Mouse (Mus musculus) heart, postnatal 25 days (tissue): ENCODE measurements around the gene Cntnap5c. TPM values are rescaled to one million over a fixed set of nuclear protein-coding genes. Genes with fewer than 3 reads are reported as not detected.
"Not testable (repeated sequence)": the region's sequence is repeated elsewhere in the genome, so short reads cannot be mapped to it uniquely, and the experiment has no call there.

Experiments
- DNase-seq: peaks from one replicate; pipeline ENCODE4 v3.0.0; 2022; ENCODE audit warnings: low spot score
- intact Hi-C: fragments of 180-260 bp; cut with DNase I; formaldehyde crosslinking; loops from one replicate; pipeline ENCODE4 v1.15.1; 2025
- total RNA-seq, 2 experiments: library from RNA; stranded (reverse); gene quantifications; 2 replicates each; pipeline ENCODE4 v1.2.3; 2021

The Cntnap5c gene
- not detected for total RNA-seq

DNA sequence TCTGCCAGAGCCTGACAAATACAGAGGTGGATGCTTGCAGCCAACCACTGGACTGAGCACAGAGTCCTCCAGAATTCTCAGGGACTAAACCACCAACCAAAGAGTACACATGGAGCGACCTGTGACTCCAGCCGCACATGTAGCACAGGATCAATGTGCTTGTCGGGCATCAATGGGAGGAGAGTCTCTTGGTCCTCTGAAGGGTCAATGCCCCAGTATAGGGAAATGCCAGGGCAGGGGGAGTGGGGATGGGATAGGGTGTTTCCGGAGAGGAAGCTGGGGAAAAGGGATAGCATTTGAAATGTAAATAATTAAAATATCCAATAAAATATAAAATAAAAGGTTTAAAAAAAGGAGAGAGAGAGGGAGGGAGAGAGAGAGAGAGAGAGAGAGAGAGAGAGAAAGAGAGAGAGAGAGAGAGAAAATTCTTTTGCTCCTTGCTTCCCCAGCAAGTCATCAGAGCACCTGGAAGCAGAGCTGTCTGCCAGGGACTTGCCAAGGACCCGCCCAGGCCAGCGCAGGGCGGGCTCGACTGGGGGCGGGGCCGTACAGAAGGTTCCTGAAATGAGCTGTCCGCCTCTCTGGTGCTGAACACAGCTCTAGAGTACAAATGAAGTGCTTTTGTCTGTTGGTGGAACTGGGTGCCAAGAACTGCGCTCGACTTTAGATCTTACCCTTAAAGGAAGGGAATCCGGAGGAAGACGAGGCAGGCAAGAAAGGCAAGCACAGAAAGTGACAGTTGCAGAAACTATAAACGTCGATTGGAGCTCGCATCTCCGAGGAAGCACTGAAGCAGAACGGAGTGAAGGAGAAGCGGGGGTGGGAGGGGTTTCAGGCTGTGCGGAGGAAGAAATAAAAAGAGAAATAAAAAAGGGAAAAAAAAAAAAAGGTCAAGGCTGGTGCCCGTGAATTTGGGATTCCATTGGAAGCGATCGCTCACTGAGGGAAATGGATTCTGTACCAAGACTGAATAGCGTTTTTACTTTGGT lies at the start of gene Cntnap5c:
TSS of gene Cntnap5c (plus strand) at position 949 of the 989 bp plus-strand sequence.
- DNase-seq, result no peak
- intact Hi-C loops, result no loop called here

DNA sequence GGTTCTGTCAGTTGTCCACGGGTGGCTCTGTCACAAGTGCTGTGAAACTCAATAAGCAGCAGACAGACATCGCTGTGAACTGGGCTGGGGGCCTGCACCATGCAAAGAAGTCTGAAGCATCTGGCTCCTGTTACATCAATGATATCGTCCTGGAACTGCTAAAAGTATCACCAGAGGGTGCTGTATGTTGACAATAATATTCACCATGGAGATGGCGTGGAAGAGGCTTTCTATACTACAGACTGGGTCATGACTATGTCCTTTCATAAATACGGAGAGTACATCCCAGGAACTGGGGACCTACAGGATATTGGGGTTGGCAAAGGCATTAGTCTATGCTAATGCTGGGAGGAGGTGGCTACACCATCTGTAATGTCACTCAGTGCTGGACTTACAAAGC lies 27.3 kb upstream of the Cntnap5c start, which contains the start of gene Gm21834:
TSS of gene Gm21834 (minus strand) at position 101 of the 400 bp plus-strand sequence.
- DNase-seq, result no peak
- intact Hi-C loops, result no loop called here

DNA sequence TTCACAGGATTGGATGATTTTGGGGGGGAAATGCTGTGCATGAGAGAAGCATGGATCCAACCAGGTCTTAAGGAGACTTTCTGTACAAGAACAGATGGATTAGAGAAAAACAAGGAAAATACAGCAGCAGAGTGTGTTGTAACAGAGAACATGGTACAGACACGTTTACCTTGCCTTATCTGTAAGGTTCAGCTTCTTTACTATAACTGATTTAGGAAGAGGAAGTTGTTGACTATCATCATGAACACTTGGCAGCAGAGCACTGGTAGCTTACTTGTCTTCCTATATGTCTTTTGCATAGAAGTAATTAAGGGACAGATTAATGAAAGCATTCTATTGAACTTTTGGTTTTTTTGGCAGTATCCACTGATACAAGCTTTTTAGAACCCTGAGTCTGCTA lies 11.3 kb upstream of the Cntnap5c start:
- intact Hi-C loops, result no loop called here
- DNase-seq, result no peak

DNA sequence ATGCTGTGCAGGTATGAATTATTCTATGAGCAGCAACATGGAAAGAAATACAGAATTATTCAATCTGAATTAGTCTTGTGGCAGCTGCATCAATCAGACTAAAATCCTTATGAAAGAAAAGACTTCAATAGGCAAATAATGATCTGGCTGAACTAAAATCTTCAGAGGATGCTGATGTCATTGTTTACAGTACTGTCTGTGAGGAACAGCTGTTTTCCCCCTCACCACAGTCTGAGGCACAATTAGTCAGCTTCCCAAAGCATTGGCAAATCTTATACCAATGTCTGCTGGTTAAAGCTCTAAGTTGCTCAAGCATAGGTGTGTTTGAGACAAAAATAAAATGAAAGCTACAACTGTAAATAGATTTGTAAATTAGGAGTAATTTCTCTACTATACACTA lies 2.1 kb upstream of the Cntnap5c start:
- DNase-seq, result no peak
- intact Hi-C loops, result no loop called here

DNA sequence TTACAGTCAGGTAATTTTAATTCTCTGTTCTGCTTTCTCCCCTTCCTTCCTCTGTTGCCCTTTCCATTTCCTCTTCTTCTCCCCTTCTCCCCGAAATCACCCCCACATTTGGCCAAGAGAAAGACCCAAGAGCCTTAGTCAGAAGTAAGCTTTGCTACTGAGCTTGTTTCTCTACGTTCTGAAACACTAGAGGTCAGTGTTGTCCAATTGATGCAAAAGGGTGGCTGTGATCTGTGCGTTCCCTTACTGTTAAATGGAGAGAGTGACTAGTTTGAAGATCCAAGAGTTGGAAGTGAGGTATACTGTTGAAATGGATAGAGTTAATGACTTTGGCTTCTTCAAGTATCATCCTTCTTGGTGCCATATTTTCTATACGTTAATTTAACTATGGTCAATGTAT lies 1.5 kb downstream of the Cntnap5c start:
- intact Hi-C loops, result no loop called here

DNA sequence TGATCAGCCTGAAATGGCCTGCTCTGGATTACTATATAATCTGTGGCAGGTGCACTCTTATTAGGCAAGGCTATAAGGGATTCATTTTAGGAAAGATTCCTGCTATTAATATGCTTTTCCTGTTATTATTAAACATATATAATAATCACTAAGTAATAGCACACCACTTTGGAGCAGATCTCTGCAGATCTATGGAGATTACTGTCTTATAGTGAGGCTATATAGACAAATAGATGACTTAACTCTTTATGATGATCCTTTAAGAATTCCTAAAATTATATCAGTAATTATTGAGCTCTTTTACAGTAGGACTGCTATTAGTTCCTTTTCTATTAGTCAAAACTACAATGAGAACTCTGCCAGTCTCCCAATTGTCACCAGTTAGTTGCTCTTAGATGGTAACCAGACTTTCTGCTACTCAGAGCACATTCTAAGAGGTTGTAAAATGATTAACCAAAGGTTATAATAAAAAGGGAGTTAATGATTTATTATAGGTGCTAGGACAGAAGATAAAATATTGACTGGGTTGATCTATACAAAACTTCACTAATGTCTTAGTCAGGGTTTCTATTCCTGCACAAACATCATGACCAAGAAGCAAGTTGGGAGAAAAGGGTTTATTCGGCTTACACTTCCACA lies 18.9 kb downstream of the Cntnap5c start:
- intact Hi-C loops, result no loop called here

More for the DNA sequence above, 1.5 kb downstream of the Cntnap5c start:
- no peak for DNase-seq

DNA sequence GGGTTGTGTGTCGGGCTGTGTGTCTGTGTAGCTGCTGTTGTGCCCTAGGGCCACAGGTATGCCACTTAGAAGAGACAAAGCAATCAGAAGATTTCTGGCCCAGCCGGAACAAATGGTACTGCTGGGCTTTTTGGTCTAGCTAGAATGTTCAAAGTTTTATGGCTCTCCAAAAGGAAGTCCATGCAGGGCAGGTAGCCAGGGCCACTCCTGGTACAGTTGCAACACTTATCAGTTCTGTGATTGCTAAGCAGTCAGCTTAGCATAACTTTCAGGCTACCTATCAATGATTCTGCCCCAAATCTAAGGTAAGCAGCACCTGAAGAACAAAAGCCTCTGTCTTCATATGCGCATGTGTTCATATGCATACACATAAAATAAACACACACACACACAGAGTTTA lies 26.0 kb downstream of the Cntnap5c start:
- intact Hi-C loops, result no loop called here
- DNase-seq, result no peak

More for the DNA sequence above, 18.9 kb downstream of the Cntnap5c start:
- DNase-seq, result no peak

DNA sequence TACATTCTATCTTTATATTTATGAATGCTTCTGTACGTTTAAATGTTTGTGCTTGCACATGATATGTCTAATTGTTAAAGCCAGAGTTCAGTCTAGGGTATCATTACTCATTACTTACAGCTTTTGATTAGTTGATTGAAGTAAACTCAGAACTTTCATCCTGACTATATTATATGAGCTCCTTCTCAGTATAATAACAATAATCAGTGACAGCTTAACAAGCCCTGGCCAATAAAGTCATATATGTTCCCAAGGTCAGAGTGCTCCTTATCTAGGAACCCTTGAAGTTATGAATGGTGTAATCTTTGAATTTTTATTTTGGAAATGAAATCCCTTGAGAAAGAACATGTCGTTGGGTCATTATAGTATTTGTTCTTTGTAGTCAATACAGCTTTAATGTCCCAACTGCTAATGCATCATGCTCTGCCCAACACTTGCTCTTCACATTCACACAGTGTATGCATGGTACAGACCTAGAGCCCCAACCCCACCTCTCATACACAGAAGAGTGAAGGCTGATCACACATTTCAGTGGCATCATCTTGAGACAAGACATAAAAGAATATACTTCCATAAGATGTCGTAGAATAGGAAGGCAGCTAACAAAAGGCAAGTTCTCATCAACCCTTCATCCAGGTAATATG lies 27.4 kb downstream of the Cntnap5c start:
- DNase-seq, result no peak
- intact Hi-C loops, result no loop called here

DNA sequence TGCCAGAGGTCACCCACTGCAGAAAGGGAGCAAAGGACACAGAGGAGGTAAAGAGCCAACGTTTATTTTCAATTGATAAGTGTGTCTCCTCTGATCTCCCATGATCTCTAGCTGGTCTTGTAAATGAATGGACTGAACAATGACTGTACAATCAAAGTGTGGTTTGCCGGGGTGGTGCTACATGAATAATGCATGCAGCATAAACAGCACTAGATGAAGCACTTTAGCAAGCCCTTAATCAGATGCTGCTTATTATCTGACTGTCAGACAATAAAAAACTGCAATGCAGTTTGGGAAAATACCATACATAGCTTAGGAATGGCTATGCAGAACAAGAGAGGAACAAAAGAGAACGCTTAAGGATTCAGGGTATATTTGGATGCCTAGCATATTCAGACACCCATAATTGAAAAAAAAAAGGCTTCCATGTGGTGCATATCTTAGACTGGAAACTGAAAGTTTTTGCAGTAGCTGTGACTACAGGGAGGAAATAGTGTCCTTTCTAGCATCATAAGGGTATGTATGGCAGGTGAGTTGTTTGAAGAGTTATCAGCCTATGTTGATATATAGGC lies 30.1 kb downstream of the Cntnap5c start:
- DNase-seq, result no peak
- intact Hi-C loops, result no loop called here

DNA sequence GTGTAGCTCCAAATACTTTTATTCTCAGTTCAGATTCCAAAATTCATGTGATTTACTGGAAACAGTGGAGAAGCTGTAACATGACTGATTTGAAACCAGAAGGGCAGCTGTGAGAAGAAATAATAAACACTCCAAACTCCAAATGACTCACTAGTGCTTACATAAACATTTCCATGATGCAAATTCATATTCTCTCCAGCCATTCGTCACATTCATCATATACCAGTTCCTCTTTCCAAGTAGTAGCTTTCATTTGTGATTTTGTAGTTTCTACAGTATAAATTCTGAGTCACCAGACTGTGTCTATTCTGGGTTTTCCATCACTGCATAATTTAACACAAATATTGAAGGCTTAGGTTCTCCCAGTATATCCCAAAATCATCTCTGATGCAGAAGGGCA lies 31.8 kb downstream of the Cntnap5c start:
- intact Hi-C loops, result no loop called here
- no peak for DNase-seq

DNA sequence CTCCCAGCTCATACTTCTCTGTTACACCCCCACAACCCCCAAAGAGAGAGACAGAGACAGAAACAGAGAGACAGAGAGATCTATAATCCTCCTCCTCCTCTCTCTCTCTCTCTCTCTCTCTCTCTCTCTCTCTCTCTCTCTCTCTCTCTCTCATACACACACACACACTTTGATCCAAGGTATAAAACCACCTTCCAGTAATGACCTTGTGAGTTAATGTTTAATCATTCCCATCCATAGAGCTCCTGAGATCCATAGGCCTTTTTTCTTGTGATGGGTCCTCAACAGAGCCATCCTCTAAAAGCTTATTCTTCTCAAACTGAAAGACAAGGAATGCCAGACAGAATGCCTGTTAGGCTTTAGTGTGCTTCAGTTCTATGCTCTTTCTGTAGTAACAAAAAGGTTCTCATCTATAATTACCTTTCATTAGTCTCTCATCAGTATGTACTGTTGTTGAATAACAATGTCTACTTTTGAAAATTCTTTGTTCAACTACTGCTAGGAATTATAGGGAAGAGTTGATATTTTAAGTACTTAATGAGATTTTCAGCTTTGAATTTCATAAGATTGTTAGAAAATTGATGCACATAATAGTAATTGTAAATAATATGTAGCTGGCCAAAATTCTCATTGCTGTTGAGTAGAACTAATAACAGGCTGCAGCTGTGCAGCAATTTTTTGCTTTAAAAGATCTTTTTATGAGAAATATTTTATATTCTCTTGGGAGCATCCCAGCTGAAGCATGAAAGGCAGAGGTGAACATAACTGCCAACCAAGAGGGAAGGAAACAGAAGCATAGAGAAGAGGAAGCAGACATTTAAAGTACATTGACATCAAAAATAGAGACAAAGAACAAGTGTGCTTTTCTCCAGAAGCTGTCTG lies 68.0 kb downstream of the Cntnap5c start:
- intact Hi-C loops, result no loop called here

DNA sequence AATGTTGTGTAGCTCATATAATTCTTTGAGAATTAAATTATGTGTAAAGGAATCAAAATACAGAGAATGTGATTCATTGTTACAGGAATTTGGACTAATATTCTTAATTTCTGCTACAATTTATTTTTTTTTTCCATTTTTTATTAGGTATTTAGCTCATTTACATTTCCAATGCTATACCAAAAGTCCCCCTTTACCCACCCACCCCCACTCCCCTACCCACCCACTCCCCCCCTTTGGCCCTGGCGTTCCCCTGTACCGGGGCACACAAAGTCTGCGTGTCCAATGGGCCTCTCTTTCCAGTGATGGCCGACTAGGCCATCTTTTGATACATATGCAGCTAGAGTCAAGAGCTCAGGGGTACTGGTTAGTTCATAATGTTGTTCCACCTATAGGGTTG lies 86.4 kb downstream of the Cntnap5c start:
- intact Hi-C loops, DNase-seq: not testable (repeated sequence)

More for the DNA sequence above, 68.0 kb downstream of the Cntnap5c start:
- DNase-seq, result no peak

DNA sequence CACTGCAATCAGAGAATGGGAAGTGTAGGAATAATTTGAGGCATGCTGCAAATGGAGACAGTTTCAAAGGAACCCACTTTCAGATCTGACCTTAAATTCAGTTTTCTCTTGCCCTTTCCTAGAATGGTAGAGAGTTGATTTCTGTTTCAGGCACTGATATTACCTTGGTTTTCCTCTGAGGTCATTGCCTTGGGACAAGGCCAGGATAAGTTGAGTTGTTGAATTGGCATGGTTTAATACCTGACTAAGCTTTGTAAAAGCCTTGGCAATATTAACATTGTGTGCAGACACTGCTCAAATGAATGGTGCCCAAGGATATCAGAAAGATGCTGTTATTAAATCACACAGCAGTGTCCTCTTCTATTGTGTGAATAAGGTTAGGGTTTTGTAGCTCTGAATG lies 96.6 kb downstream of the Cntnap5c start:
- intact Hi-C loops, result no loop called here
- no peak for DNase-seq

DNA sequence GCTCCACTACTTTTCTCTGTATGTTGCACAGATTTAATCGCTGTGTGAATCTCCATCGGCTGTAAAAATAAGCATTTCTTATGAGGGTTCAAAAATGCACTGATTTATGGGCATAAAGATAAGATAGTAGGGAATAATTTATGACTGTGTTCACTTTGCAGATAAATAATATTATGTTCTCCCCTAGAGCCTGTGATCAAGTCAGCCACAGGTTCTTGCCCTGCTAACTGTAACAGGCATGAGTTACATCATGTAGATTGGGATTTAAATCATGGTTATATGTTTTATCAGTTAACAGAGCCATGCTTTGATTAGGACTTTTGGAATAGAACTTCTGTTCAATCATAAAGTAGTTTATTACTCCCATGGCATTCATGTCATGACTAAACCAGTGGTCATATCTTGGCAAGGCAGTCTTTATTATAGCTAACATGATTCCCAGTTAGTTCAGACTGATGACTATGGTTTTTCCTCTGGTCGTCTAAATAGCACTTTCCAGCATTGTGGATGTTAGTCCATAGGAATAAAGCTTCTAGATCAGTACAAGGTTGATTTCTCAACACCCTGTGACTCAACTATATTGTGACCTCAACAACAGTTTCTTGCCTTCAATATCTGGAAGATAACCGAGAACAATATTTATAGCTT lies 118.5 kb downstream of the Cntnap5c start:
- no peak for DNase-seq

DNA sequence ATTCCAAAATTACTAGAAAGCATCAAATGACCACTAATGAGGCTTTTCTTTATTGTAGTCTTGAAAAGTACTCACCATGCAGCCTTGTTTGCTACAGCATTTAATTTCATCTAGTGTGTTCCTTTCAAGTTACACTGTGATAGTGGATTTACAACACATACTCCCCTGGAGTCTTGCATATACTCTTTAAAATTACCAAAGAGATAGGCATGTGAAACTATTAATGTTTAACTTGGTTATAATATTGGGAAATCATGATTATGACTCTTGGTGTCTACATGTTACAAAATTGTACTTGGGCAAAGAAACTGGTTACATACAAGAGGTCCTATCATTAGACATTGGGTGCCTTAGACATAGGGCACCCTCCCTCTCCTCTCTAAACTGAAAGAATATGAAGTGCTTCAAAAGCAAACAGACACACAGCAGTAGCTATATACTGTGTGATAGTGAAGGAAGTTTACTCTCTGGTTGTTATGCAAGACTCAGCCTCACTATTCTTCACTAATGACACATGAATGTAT lies 142.5 kb downstream of the Cntnap5c start:
- intact Hi-C loops, result no loop called here
- no peak for DNase-seq

More for the DNA sequence above, 118.5 kb downstream of the Cntnap5c start:
- intact Hi-C loops, result no loop called here

DNA sequence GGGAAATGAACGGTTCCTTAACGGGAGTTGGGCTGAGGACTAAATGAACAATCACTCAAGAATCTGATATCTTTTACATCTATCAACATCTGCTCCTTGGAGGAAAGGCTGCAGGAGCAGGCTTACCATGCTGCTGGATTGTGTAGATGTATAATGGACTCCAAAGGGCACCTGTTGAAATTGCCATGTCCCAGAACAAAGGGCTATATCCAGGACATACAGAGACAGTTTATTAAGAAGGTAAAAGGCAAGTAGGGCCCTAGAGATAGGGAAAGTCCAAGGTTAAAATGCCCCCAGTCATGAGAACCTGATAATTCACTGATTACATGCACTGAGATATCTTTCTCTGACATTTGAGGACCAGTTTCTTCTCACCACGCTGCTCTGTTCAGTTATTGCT lies 214.9 kb downstream of the Cntnap5c start:
- intact Hi-C loops, result no loop called here
- DNase-seq, result no peak

DNA sequence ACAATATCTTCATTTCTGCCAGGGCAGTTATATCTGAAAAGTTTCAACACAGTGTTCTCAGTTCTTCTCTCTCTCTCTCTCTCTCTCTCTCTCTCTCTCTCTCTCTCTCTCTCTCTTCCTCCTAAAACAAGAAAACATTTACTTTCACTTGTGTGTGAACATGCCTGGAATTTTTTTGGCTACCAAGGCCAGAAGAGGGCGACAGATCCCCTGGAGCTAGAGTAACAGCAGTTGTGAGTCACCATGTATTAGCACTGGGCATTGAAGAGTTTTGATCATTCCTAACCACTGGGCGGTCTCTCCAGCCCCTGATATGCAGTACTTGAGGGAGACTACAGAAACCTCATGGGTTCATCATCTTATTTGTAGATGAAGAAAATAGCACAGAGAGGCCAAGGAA lies 219.1 kb downstream of the Cntnap5c start:
- no peak for DNase-seq
- intact Hi-C loops, result no loop called here

DNA sequence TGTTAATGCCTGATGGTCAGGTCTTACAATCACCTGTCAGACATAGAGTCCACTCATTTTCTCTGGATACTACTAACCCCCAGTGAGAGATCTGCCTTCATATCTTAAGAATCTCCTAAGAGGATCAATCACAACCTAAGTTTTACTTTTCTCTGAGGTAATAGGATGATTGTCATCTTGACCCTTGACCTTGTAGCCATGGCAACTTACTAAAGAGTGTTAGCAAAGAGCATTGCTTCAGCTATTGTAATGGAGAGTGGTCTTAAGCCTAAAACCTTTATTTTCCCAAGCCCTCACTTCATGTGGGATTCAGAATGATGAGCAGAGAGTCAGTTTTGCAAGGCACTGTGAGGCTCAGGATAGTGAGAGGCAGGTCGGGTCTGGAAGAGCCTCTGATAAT lies 227.1 kb downstream of the Cntnap5c start:
- intact Hi-C loops, result no loop called here
- DNase-seq, result no peak

DNA sequence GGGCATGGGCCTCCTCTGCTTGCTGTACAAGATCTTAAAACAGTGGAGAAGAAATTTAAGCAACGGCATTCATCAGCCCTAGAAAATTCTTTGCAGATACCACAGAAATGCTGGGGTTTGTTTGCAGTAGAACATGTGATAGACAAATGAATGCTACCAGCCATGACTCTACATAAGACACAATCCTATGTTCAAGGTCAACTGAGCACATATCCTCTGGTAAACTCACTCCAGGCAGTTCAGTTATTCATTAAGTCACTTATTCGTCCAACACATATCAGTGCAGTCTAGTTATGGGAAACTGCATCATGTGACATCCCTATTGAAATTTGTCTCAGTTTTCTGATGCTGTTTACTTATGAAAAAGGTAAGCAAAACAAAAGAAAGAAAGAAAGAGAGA lies 229.7 kb downstream of the Cntnap5c start:
- intact Hi-C loops, result no loop called here
- DNase-seq, result no peak
